Mouse (Mus musculus) lung, embryonic 15.5 days (tissue): ENCODE measurements around the gene Hsd17b11. TPM values are rescaled to one million over a fixed set of nuclear protein-coding genes. Genes with fewer than 3 reads are reported as not detected.
A peak's percentile ranks its signal among the peaks of the same experiment; 100 is the strongest.
"Not testable (repeated sequence)": the region's sequence is repeated elsewhere in the genome, so short reads cannot be mapped to it uniquely, and the experiment has no call there.

ENCODE experiments used
- ATAC-seq: fragments of 200-750 bp; cut with Nextera tagmentation; 2 replicates; pipeline ENCODE4 v1.8.0; 2017; ENCODE audit warnings: moderate number of reproducible peaks, borderline replicate concordance; ENCODE audit not compliant: low FRiP score, low TSS enrichment; ENCODE audit errors: extremely low read depth
- H3K27ac ChIP-seq: fragments of 300-500 bp; sonication (generic); 2 replicates; pipeline ENCODE4 v1.5.1; 2015; ENCODE audit warnings: moderate library complexity, mild to moderate bottlenecking, inconsistent platforms
- H3K27me3 ChIP-seq: fragments of 300-500 bp; sonication (generic); 2 replicates; pipeline ENCODE4 v1.6.1; 2015; ENCODE audit warnings: inconsistent platforms
- H3K36me3 ChIP-seq: fragments of 300-500 bp; sonication (generic); 2 replicates; pipeline ENCODE4 v1.6.1; 2015; ENCODE audit warnings: inconsistent platforms
- H3K4me1 ChIP-seq: fragments of 300-500 bp; sonication (generic); 2 replicates; pipeline ENCODE4 v1.6.1; 2015; ENCODE audit warnings: inconsistent platforms
- H3K4me2 ChIP-seq: fragments of 300-500 bp; sonication (generic); 2 replicates; pipeline ENCODE4 v1.6.1; 2015; ENCODE audit warnings: inconsistent platforms, mild to moderate bottlenecking, moderate library complexity
- H3K4me3 ChIP-seq: fragments of 300-500 bp; sonication (generic); 2 replicates; pipeline ENCODE4 v1.5.1; 2015; ENCODE audit warnings: mild to moderate bottlenecking, inconsistent platforms
- H3K9ac ChIP-seq: fragments of 300-500 bp; sonication (generic); 2 replicates; pipeline ENCODE4 v1.6.1; 2015; ENCODE audit warnings: inconsistent platforms
- H3K9me3 ChIP-seq: fragments of 300-500 bp; sonication (generic); 2 replicates; pipeline ENCODE4 v1.6.1; 2016; ENCODE audit warnings: inconsistent platforms
- WGBS: fragments of 180-500 bp; shearing (Covaris S2); methylation state at CpG from one replicate; pipeline ENCODE4 v1.1.7; 2015; 5-methylcytosine and 5-hydroxymethylcytosine counted together
- polyA plus RNA-seq: library from polyadenylated mRNA; unstranded; fragments of >200 nt; fragmentation: Nextera tagmentation; extraction: Ambion mirVana; gene quantifications from 2 replicates; pipeline ENCODE4 v1.2.1, GENCODE M21; 2015

Gene Hsd17b11
- polyA plus RNA-seq, 1 experiment from 2014 or later, result 4.9 TPM

GRCm38 (mm10) chr5:104032434-104033097 lies 10.8 kb upstream of the Hsd17b11 start:
- H3K27me3 ChIP-seq, result no peaks in the 10 kb centered on the region
- ATAC-seq, result no peak

GRCm38 (mm10) chr5:104025245-104025854 lies 3.6 kb upstream of the Hsd17b11 start:
- ATAC-seq, result no peak
- WGBS, result 40% methylated on average over 17 of the region's 17 CpGs
- H3K9ac ChIP-seq, result no peak overlapping the region

More at GRCm38 (mm10) chr5:104032434-104033097, 10.8 kb upstream of the Hsd17b11 start:
- Histone ChIP-seq H3K27ac (no peak overlapping the region), H3K9me3 (no peaks in the 10 kb centered on the region), H3K9ac (no peak overlapping the region), H3K4me1 (no peaks in the 10 kb centered on the region), H3K4me3 (no peak overlapping the region), H3K4me2 (no peak overlapping the region), H3K36me3 (no peaks in the 10 kb centered on the region)
- 40% methylated on average over 2 of the region's 2 CpGs for WGBS

GRCm38 (mm10) chr5:104024762-104025161 lies 3.0 kb upstream of the Hsd17b11 start:
- Histone ChIP-seq H3K9ac (no peak overlapping the region), H3K27ac (no peak overlapping the region), H3K4me2 (no peak overlapping the region), H3K27me3 (no peaks in the 10 kb centered on the region), H3K36me3 (no peaks in the 10 kb centered on the region), H3K4me3 (no peak overlapping the region), H3K4me1 (peaks cover 30% of the 10 kb centered on the region), H3K9me3 (no peaks in the 10 kb centered on the region)
- 62% methylated on average over 11 of the region's 11 CpGs for WGBS
- no peak for ATAC-seq

More at GRCm38 (mm10) chr5:104025245-104025854, 3.6 kb upstream of the Hsd17b11 start:
- H3K4me3 ChIP-seq, result no peak overlapping the region
- H3K36me3 ChIP-seq, result no peaks in the 10 kb centered on the region
- H3K4me1 ChIP-seq, result peaks cover 25% of the 10 kb centered on the region
- no peaks in the 10 kb centered on the region for H3K27me3 ChIP-seq
- H3K27ac ChIP-seq, result no peak overlapping the region
- H3K9me3 ChIP-seq, result no peaks in the 10 kb centered on the region
- H3K4me2 ChIP-seq, result no peak overlapping the region

- H3K9me3 ChIP-seq, H3K36me3 ChIP-seq, H3K27me3 ChIP-seq, ATAC-seq, H3K9ac ChIP-seq, H3K4me2 ChIP-seq, H3K4me3 ChIP-seq: not testable (repeated sequence)
- 0 out of 2 replicates have a peak overlapping the region, but pooled peaks have one; percentile 54 for H3K27ac ChIP-seq
- WGBS, result 75% methylated on average over 5 of the region's 5 CpGs
- peaks cover 36% of the 10 kb centered on the region for H3K4me1 ChIP-seq
These were observed 2.5 kb upstream of the Hsd17b11 start for GRCm38 (mm10) chr5:104024193-104024592.

- H3K4me3 ChIP-seq, result no peak overlapping the region
- peak overlapping the region; percentile 54 for H3K27ac ChIP-seq
- no peak for ATAC-seq
- H3K4me2 ChIP-seq, result no peak overlapping the region; the same call in 1 of the 2 replicates
- no peaks in the 10 kb centered on the region for H3K9me3 ChIP-seq
- peaks cover 36% of the 10 kb centered on the region for H3K4me1 ChIP-seq
- H3K36me3 ChIP-seq, result no peaks in the 10 kb centered on the region
- 55% methylated on average over 8 of the region's 8 CpGs for whole genome bisulfite sequencing
- no peak overlapping the region for H3K9ac ChIP-seq
- no peaks in the 10 kb centered on the region for H3K27me3 ChIP-seq
These were observed 1.7 kb upstream of the Hsd17b11 start for GRCm38 (mm10) chr5:104023289-104024020.

- H3K4me1 ChIP-seq, result peaks cover 36% of the 10 kb centered on the region
- H3K27ac ChIP-seq, result peak overlapping the region; percentile 89
- no peak overlapping the region for H3K9ac ChIP-seq
- H3K4me2 ChIP-seq, result peak overlapping the region; percentile 76
- H3K9me3 ChIP-seq, result no peaks in the 10 kb centered on the region
- peaks cover 8% of the 10 kb centered on the region; the same call in 1 of the 2 replicates for H3K36me3 ChIP-seq
- no peaks in the 10 kb centered on the region for H3K27me3 ChIP-seq
- no peak for ATAC-seq
- WGBS, result 51% methylated on average over 5 of the region's 5 CpGs
- no peak overlapping the region for H3K4me3 ChIP-seq
These were observed 839 bp upstream of the Hsd17b11 start for GRCm38 (mm10) chr5:104022558-104022957.

GRCm38 (mm10) chr5:104011419-104011818 lies 10.3 kb downstream of the Hsd17b11 start:
- peak; percentile 42; the same call in 1 of the 2 replicates for ATAC-seq
- 0 out of 2 replicates have a peak overlapping the region, but pooled peaks have one; percentile 51 for H3K27ac ChIP-seq

GRCm38 (mm10) chr5:104010261-104010660 lies 11.5 kb downstream of the Hsd17b11 start:
- WGBS, result 45% methylated on average over 7 of the region's 7 CpGs
- H3K9me3 ChIP-seq, result no peaks in the 10 kb centered on the region
- H3K27me3 ChIP-seq, result no peaks in the 10 kb centered on the region
- no peak overlapping the region for H3K9ac ChIP-seq
- H3K4me3 ChIP-seq, result no peak overlapping the region
- no peak overlapping the region for H3K4me2 ChIP-seq
- ATAC-seq, result no peak
- H3K4me1 ChIP-seq, result peaks cover 6% of the 10 kb centered on the region
- peaks cover 11% of the 10 kb centered on the region for H3K36me3 ChIP-seq
- H3K27ac ChIP-seq, result no peak overlapping the region

More at GRCm38 (mm10) chr5:104011419-104011818, 10.3 kb downstream of the Hsd17b11 start:
- no peak overlapping the region for H3K4me2 ChIP-seq
- no peaks in the 10 kb centered on the region for H3K27me3 ChIP-seq
- H3K9me3 ChIP-seq, result no peaks in the 10 kb centered on the region
- no peak overlapping the region for H3K4me3 ChIP-seq
- H3K36me3 ChIP-seq, result peaks cover 13% of the 10 kb centered on the region
- H3K4me1 ChIP-seq, result peaks cover 6% of the 10 kb centered on the region
- H3K9ac ChIP-seq, result no peak overlapping the region

- no peaks in the 10 kb centered on the region for H3K9me3 ChIP-seq
- H3K9ac ChIP-seq, result no peak overlapping the region
- WGBS, result 93% methylated on average over 3 of the region's 3 CpGs
These were observed 12.3 kb downstream of the Hsd17b11 start for GRCm38 (mm10) chr5:104009421-104009820.

GRCm38 (mm10) chr5:104007801-104008200 lies 13.9 kb downstream of the Hsd17b11 start:
- H3K9me3 ChIP-seq, result no peaks in the 10 kb centered on the region
- H3K36me3 ChIP-seq, result peaks cover 13% of the 10 kb centered on the region
- WGBS, result 71% methylated on average over 5 of the region's 5 CpGs
- no peak overlapping the region for H3K9ac ChIP-seq
- no peak for ATAC-seq
- no peak overlapping the region for H3K4me3 ChIP-seq
- no peak overlapping the region for H3K4me2 ChIP-seq
- no peaks in the 10 kb centered on the region for H3K27me3 ChIP-seq
- peaks cover 6% of the 10 kb centered on the region for H3K4me1 ChIP-seq
- H3K27ac ChIP-seq, result no peak overlapping the region

More at GRCm38 (mm10) chr5:104009421-104009820, 12.3 kb downstream of the Hsd17b11 start:
- H3K27ac ChIP-seq, result no peak overlapping the region
- no peak overlapping the region for H3K4me2 ChIP-seq
- peaks cover 13% of the 10 kb centered on the region for H3K36me3 ChIP-seq
- H3K4me3 ChIP-seq, result no peak overlapping the region
- peaks cover 6% of the 10 kb centered on the region for H3K4me1 ChIP-seq
- no peaks in the 10 kb centered on the region for H3K27me3 ChIP-seq
- no peak for ATAC-seq

GRCm38 (mm10) chr5:104006811-104007210 lies 14.9 kb downstream of the Hsd17b11 start:
- no peak overlapping the region for H3K27ac ChIP-seq
- no peak overlapping the region for H3K4me3 ChIP-seq
- no peaks in the 10 kb centered on the region for H3K27me3 ChIP-seq
- 69% methylated on average over 3 of the region's 3 CpGs for WGBS
- no peak overlapping the region for H3K4me2 ChIP-seq
- H3K36me3 ChIP-seq, result peaks cover 13% of the 10 kb centered on the region
- H3K4me1 ChIP-seq, result peaks cover 2% of the 10 kb centered on the region
- no peak for ATAC-seq
- H3K9me3 ChIP-seq, result no peaks in the 10 kb centered on the region
- H3K9ac ChIP-seq, result no peak overlapping the region

GRCm38 (mm10) chr5:104003955-104004354 lies 17.8 kb downstream of the Hsd17b11 start:
- WGBS, result 70% methylated on average over 2 of the region's 2 CpGs
- Histone ChIP-seq H3K36me3 (peaks cover 13% of the 10 kb centered on the region), H3K4me3 (no peak overlapping the region), H3K27me3 (no peaks in the 10 kb centered on the region), H3K9me3 (no peaks in the 10 kb centered on the region), H3K27ac (no peak overlapping the region), H3K9ac (no peak overlapping the region), H3K4me1 (no peaks in the 10 kb centered on the region), H3K4me2 (no peak overlapping the region)
- no peak for ATAC-seq
